Mouse (Mus musculus): ENCODE measurements around the gene Sox6. TPM values are rescaled to one million over a fixed set of nuclear protein-coding genes. Genes with fewer than 3 reads are reported as not detected.
"Not testable (repeated sequence)": the region's sequence is repeated elsewhere in the genome, so short reads cannot be mapped to it uniquely, and the experiment has no call there.

Gene Sox6
- polyA plus RNA-seq (2015; fragmentation: Nextera tagmentation; extraction: Ambion mirVana): 143 and 149 TPM in 2 replicates

DNA sequence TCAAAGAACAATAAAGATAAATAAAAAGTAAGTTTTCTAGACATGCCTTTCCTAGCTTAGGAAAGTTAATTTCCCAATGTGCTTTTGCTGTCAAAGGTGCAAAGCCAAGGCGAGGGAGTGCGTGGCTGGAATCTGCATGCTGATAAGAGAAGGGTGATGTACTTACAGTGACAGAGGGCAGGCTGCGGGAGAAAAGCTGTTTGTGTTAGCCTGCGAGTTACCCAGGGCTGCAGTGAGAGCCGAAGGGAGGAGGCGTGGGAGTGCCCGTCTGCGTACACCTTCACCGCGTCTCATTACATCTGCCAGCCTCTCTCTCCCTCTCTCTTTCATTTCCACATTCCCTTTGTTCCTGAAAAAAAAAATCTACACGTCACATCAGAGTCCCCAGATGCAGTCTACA lies at the start of gene Sox6:
Sox6 (minus strand) TSS at position 286 of the 400 bp plus-strand sequence.
- H3K27ac ChIP-seq: peak within 1 kb of the TSS; percentile 74
- H3K27me3 ChIP-seq: peaks cover 32% of the 10 kb centered on the region

GRCm38 (mm10) chr7:116084366-116084765 lies 45.8 kb upstream of the Sox6 start, which contains the start of gene Gm4353:
TSS of gene Gm4353 (minus strand) at chr7:116084635.
- H3K4me2 ChIP-seq; ATAC-seq; H3K4me1 ChIP-seq; H3K4me3 ChIP-seq; H3K27me3 ChIP-seq; H3K9ac ChIP-seq; H3K9me3 ChIP-seq (replicated peaks); H3K36me3 ChIP-seq (ENCODE audit: poor library complexity, severe bottlenecking); H3K27ac ChIP-seq: not testable (repeated sequence)
- 96% methylated on average over 11 of the region's 11 CpGs for WGBS

More for the DNA sequence above, at the start of gene Sox6:
- H3K4me2 ChIP-seq: peak within 1 kb of the TSS; percentile 99
- ATAC-seq: no peak
- peak within 1 kb of the TSS; percentile 70 for H3K9ac ChIP-seq
- H3K9me3 ChIP-seq (replicated peaks): no peaks in the 10 kb centered on the region
- peak within 1 kb of the TSS; percentile 75 for H3K4me3 ChIP-seq
- H3K36me3 ChIP-seq (ENCODE audit: poor library complexity, severe bottlenecking): no peaks in the 10 kb centered on the region
- peaks cover 73% of the 10 kb centered on the region for H3K4me1 ChIP-seq
- WGBS: under 1% methylated on average over 11 of the region's 11 CpGs

- 69% methylated on average over 1 of the region's 1 CpGs for WGBS
- no peak for ATAC-seq
- Histone ChIP-seq H3K36me3 (ENCODE audit: poor library complexity, severe bottlenecking) (no peaks in the 10 kb centered on the region), H3K27ac (no peak overlapping the region), H3K4me3 (no peak overlapping the region), H3K4me1 (no peaks in the 10 kb centered on the region), H3K9ac (no peak overlapping the region), H3K27me3 (no peaks in the 10 kb centered on the region), H3K9me3 (replicated peaks) (no peaks in the 10 kb centered on the region), H3K4me2 (no peak overlapping the region)
These were observed 22.1 kb upstream of the Sox6 start for GRCm38 (mm10) chr7:116060739-116061138.

- peaks cover 61% of the 10 kb centered on the region for H3K4me1 ChIP-seq
- no peak overlapping the region for H3K27ac ChIP-seq
- H3K4me3 ChIP-seq: peak overlapping the region; percentile 75
- no peaks in the 10 kb centered on the region for H3K36me3 ChIP-seq (ENCODE audit: poor library complexity, severe bottlenecking)
- H3K9me3 ChIP-seq (replicated peaks): no peaks in the 10 kb centered on the region
- peak overlapping the region; percentile 35 for H3K9ac ChIP-seq
- peaks cover 30% of the 10 kb centered on the region for H3K27me3 ChIP-seq
- 13% methylated on average over 15 of the region's 15 CpGs for WGBS
- H3K4me2 ChIP-seq: peak overlapping the region; percentile 99
- peak; percentile 22 for ATAC-seq
These were observed 1.9 kb upstream of the Sox6 start for GRCm38 (mm10) chr7:116040470-116041019.

DNA sequence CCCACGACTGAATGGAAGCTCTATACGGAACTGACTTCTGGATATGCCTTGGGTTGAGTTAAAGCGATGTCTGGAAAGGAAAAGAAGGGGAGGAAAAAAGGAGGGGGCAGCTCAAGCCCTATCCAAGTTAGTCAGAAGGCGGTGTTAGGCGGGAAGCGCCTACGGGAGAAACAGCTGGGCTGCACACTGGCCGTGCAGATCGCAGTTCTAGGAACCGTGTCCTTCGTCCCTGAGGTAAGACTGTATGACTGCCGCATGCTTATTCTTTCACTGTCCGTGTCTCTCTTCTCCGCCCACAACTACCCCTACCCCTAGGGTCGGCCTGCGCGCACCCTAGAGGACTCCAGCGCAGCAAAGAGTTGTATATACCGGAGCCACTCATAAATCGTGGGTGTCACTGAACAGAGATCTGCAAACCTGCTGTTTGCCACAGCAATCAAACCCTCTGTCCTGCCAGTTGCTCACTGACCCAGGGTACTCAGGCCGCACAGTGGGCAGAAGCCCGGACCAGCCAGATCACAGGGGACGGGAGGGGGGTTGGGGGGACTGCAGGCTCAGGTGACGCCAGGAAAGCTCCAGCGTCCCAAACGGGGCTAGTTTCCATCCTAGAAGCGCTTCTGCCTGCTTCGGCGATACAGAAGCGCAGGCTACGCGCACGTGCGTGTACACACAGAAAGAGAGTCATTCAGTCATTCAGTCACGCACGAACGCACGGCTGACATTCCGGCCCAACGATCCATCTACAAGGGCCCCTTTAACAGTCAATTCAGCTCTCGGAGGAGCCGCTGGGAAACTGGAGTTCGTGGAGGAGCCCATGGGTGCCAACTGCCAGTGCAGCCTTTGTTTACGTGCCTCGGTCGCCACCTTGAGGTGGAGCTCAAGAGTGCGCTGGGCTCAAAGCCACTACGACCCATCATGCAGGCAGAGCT lies 1.2 kb upstream of the Sox6 start:
- WGBS: under 1% methylated on average over 48 of the region's 48 CpGs
- H3K36me3 ChIP-seq (ENCODE audit: poor library complexity, severe bottlenecking): no peaks in the 10 kb centered on the region
- peaks cover 32% of the 10 kb centered on the region for H3K27me3 ChIP-seq
- H3K27ac ChIP-seq: peak overlapping the region; percentile 74
- H3K4me1 ChIP-seq: peaks cover 65% of the 10 kb centered on the region
- peak overlapping the region; percentile 70 for H3K9ac ChIP-seq
- peak; percentile 84 for ATAC-seq
- peak overlapping the region; percentile 75 for H3K4me3 ChIP-seq
- peak overlapping the region; percentile 99 for H3K4me2 ChIP-seq
- H3K9me3 ChIP-seq (replicated peaks): no peaks in the 10 kb centered on the region

DNA sequence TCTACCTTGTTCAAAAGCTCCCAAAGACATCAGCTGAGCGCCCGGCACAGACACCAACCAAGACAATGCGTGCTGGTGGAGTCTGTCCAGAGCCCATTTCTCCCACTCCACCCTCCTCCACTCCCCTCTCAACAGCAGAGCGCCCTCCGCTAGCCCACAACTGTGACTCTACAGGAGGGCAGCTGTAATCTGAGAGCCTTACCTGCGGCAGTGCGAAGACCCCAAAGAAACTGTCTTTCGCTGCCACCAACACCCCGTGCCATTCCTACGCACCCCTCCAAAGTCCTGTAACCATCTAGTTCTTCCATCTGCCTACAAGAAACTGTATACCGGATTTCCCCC lies 571 bp upstream of the Sox6 start, which contains the start of gene 1110004F10Rik:
1110004F10Rik (plus strand) TSS at position 202 of the 342 bp plus-strand sequence.
- peak within 1 kb of the TSS; percentile 99 for H3K4me2 ChIP-seq
- WGBS: 0% methylated on average over 11 of the region's 11 CpGs
- H3K36me3 ChIP-seq (ENCODE audit: poor library complexity, severe bottlenecking): no peaks in the 10 kb centered on the region
- peak within 1 kb of the TSS; percentile 75 for H3K4me3 ChIP-seq
- H3K9ac ChIP-seq: peak within 1 kb of the TSS; percentile 70
- peak; percentile 14; the same call in 1 of the 2 replicates for ATAC-seq
- H3K27me3 ChIP-seq: peaks cover 32% of the 10 kb centered on the region
- H3K9me3 ChIP-seq (replicated peaks): no peaks in the 10 kb centered on the region
- peaks cover 68% of the 10 kb centered on the region for H3K4me1 ChIP-seq
- peak within 1 kb of the TSS; percentile 74 for H3K27ac ChIP-seq

- H3K27me3 ChIP-seq: peaks cover 32% of the 10 kb centered on the region
- whole genome bisulfite sequencing: 3% methylated on average over 13 of the region's 13 CpGs
- peak overlapping the region; percentile 75 for H3K4me3 ChIP-seq
- H3K4me1 ChIP-seq: peaks cover 78% of the 10 kb centered on the region
- no peaks in the 10 kb centered on the region for H3K36me3 ChIP-seq (ENCODE audit: poor library complexity, severe bottlenecking)
- ATAC-seq: no peak
- H3K9ac ChIP-seq: peak overlapping the region; percentile 70
- no peak overlapping the region for H3K27ac ChIP-seq
- H3K9me3 ChIP-seq (replicated peaks): no peaks in the 10 kb centered on the region
- H3K4me2 ChIP-seq: peak overlapping the region; percentile 99
These were observed 572 bp downstream of the Sox6 start for GRCm38 (mm10) chr7:116038024-116038423.

- WGBS: 30% methylated on average over 18 of the region's 18 CpGs
- peaks cover 32% of the 10 kb centered on the region for H3K27me3 ChIP-seq
- H3K36me3 ChIP-seq (ENCODE audit: poor library complexity, severe bottlenecking): no peaks in the 10 kb centered on the region
- H3K4me3 ChIP-seq: peak overlapping the region; percentile 75
- ATAC-seq: no peak
- peaks cover 78% of the 10 kb centered on the region for H3K4me1 ChIP-seq
- H3K27ac ChIP-seq: no peak overlapping the region
- H3K9ac ChIP-seq: peak overlapping the region; percentile 57
- H3K9me3 ChIP-seq (replicated peaks): no peaks in the 10 kb centered on the region
- peak overlapping the region; percentile 99 for H3K4me2 ChIP-seq
These were observed 1.7 kb downstream of the Sox6 start for GRCm38 (mm10) chr7:116036591-116037555.

- no peak for ATAC-seq
- peak overlapping the region; percentile 99 for H3K4me2 ChIP-seq
- 32% methylated on average over 4 of the region's 4 CpGs for WGBS
- H3K4me1 ChIP-seq: peaks cover 75% of the 10 kb centered on the region
- H3K9me3 ChIP-seq (replicated peaks): no peaks in the 10 kb centered on the region
- H3K4me3 ChIP-seq: peak overlapping the region; percentile 75
- H3K9ac ChIP-seq: peak overlapping the region; percentile 74; the same call in 1 of the 2 replicates
- peaks cover 29% of the 10 kb centered on the region for H3K27me3 ChIP-seq
- no peaks in the 10 kb centered on the region for H3K36me3 ChIP-seq (ENCODE audit: poor library complexity, severe bottlenecking)
- H3K27ac ChIP-seq: no peak overlapping the region
These were observed 3.1 kb downstream of the Sox6 start for GRCm38 (mm10) chr7:116035504-116035903.

- peaks cover 29% of the 10 kb centered on the region for H3K27me3 ChIP-seq
- no peaks in the 10 kb centered on the region for H3K9me3 ChIP-seq (replicated peaks)
- peaks cover 78% of the 10 kb centered on the region for H3K4me1 ChIP-seq
- peak overlapping the region; percentile 93 for H3K27ac ChIP-seq
- H3K9ac ChIP-seq: peak overlapping the region; percentile 74
- peak overlapping the region; percentile 99 for H3K4me2 ChIP-seq
- ATAC-seq: peak; percentile 65
- H3K36me3 ChIP-seq (ENCODE audit: poor library complexity, severe bottlenecking): no peaks in the 10 kb centered on the region
- WGBS: under 1% methylated on average over 25 of the region's 25 CpGs
- H3K4me3 ChIP-seq: peak overlapping the region; percentile 75
These were observed 4.3 kb downstream of the Sox6 start for GRCm38 (mm10) chr7:116034282-116034758.
